Mouse (Mus musculus) urinary bladder, postnatal 10 days (tissue): Measurements from ENCODE around the gene Letmd1.
A peak's percentile ranks its signal among the peaks of the same experiment; 100 is the strongest.
"Not testable (repeated sequence)": the region's sequence is repeated elsewhere in the genome, so short reads cannot be mapped to it uniquely, and the experiment has no call there.

Experiments
- DNase-seq: peaks from one replicate; pipeline ENCODE4 v3.0.0; 2022; ENCODE audit warnings: low spot score

Letmd1 gene

DNA sequence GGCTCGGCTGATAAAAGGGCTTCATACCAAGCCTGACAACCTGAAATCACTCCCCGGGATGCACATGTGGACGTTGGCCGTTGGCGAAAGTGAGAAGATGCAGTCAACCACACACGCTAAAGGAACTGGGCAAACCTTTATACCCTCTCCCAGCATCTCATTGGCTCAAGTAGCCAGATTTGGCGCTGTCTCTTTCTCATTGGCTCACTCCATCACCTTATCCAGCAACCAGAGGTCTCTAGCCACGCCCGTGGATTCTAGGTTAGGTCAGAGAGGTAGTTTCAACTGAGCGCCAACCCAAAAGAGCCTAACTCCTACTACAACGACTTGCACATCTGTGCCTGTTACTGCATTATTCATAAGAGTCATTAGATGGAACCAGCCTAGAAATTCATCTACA lies 16.3 kb upstream of the Letmd1 start:
- DNase-seq = no peak

DNA sequence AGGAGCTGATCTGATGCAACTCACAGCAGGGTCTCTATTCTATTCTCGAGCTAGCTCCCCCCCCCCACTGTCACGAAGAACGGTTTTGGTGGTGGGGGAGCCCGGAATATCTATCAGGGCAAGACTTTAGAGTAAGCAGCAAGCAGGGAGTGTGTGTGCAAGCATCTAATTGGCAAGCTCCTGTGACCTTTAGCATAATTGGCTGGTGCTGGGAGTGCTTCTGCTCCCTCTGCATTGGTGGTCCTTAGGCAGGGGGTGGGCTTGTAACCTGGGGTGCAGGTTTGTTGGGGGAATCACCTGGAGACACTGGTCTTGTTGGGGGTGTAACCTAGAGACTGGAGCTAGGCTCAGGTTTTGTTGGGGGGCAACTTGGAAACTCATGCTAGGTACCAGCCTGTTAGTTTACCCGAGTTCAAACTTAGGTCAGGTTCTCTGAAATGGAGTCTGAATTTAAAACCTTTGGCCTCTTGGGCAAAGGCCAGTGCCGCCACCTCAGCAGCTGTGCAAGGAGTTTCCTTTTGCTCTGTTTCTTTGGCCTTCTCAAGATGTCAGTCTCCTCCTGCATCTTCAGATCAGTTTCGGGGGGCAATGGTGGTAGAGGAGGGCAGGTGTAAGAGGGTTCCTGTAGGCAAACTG lies 12.3 kb upstream of the Letmd1 start:
- DNase-seq = no peak

DNA sequence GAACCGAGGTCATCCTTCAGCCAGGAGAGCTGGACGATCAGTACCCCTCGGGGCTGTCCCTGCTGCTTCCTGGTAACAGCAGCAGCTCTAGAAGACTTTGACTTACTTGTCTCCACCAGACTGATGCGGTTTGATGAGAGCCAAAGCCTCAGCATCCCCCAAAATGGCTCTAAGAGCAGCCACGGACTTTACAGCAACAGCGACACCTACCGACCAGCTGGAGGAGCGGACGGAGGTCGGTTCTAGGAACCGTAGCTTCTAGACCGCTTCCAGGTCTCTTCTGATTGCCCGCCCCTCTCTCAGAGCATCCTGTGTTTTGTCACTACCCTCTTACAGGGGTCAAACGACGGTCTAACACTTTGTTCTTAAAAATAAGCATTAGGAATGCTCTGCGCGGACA lies 11.5 kb upstream of the Letmd1 start:
- DNase-seq = no peak

DNA sequence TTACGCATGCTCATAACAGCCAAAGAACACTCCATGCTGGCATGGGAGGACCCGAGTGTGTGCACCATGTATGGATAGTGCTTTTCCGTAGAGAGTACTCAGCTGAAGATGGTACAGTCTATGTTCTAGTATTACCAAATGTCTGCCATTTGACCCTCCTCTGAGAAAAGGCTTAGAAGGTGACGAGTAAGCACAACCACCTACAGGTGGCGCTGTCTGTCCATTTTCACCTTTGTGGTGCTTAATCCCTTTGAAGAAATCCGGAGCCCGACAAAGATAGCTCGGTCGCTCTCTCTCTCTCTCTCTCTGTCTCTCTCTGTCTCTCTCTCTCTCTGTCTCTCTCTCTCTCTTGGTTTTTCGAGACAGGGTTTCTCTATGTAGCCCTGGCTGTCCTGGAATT lies 10.8 kb upstream of the Letmd1 start:
- DNase-seq = no peak

DNA sequence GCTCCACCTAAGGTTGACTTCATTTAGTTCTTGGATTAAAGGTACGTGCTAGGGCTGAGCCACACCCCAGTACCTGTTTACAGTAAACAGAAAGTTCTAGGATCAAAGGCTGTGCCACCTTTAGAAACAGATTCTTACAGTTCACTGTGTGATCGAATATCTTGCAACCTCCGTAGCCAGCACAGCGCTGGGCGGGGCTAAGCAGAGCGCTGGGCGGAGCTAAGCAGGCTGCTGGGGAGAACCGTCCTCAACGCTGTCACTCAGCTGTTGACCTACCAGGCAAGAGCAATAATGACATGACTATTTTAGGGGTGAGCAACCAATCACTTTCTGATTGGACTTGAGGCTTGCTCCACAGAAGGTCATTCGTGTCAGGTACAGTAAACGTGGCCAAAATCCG lies 7.9 kb upstream of the Letmd1 start:
- DNase-seq = no peak

DNA sequence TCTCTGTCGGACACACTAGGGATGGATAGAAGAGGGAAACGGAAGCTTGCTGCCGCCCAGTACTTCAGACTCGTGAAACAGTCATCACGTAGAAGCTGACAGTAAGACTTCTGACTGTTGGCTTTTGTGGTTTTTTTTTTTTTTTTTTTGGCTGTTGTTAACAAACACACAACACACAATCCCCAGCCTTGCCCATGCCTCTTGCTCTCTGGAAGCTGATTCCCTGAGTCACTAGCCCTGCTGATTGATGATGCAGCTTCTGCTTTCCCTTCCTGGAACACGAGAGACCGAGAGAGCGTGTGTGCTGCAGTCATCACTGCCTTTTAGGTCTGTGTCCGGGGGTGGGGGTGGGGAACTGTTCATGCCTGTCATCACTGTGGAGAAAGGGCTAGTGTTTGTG lies 7.2 kb upstream of the Letmd1 start:
- DNase-seq = no peak

DNA sequence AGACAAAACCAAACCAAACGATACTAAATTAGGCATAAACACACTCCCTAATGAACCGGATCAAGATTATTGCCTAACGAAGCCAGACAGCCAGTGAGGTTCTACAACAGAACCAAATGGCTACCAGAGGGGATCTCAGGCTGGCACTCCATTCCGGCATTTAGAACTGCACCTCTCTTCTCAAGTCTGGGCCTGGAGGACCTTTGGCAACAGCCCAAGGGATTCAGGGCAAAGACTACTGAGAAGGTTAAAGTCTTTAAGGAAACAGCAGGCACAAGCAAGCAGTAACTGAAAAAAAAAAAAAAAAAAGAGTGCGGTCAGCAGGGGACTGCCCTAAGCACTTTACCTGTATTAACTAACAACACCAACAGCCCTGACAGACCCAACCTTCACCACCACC lies 6.7 kb upstream of the Letmd1 start:
- DNase-seq = no peak

DNA sequence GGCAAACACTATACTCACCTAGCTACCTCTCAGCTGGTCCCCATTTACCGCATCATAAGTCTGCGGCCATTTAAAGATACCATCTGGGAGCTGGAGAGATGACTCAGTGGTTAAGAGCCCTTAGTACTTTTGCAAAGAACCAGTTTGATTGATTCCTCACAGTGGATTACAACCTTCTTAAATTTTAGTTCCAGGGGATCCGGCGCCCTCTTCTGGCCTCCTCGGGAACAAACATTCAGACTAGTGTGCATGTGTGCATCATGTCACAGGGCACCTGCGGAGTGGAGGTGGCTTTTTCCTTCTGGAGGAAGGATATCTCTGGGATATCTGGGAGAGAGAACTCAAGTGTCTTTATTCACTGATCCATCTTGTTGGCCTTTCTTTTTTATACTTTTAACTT lies 5.1 kb upstream of the Letmd1 start:
- no peak for DNase-seq

DNA sequence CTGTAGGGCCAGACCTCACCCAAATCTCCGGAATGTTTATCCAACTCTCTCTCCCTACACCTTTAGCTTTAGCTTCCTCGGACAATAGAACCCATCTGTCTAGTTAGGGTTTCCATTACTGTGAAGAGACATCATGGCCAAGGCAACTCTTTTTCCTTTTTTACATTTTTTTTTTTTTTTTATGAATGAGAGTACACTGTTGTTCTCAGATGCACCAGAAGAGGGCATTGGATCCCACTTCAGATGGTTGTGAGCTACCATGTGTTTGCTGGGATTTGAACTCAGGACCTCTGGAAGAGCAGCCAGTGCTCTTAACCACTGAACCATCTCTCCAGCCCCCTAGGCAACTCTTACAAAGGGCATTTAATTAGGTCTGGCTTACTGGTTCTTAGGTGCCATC lies 3.4 kb upstream of the Letmd1 start:
- DNase-seq = no peak

DNA sequence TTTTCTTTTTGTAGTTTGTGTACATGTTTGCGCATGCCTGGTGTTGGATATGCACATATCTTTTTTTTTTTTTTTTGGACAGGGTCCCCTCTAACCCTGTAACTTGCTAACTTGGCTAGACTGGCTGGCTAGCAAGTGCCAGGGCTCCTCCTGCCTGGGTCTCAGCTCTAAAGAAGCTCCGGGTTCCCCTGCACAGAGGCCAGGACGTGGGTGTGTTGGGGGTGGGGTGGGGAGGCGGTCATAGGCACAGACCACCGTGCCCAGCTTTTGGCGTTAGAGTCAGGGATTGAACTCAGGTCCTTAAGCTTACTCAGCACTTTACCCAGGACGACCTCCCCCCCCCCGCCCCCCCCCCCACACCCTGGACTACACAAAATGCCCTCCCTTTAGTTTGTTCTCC lies 1.1 kb upstream of the Letmd1 start:
- DNase-seq = no peak

DNA sequence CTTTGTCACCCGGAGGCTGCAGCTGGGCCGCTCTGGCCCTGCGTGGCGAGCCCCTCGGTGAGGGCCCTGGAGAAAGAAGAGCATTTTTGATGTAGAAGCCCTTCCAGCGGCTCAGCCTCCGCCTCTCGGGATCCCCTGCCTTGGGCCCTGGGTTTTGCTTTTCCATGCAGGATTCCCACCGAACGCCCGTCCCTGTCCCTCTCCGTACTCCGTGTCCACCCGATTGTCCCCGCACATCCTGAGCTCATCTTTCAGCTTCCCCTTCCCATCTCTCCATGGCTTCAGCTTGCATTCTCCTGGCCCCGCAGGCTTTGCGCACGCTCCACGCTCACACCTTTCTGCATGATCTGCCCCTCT lies 344 bp downstream of the Letmd1 start:
- DNase-seq = no peak

DNA sequence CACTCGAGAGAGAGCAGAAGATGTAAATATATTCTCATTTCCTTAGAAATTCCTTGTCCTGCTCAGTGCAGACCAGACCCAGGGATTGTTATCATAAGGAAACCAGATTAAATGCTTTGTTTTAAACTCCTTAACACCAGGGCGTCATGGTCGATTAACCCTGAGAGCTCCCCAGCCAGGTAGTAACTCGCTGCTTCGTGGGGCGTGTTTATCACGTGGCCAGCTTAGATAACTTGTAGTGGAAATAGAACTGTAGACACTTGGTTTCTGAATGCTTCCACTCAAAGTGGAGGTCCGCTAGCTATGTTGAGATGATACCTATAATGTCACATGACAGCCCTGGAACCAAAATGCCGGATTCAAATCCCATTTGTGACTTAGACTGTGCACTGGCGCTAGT lies 1.2 kb downstream of the Letmd1 start:
- DNase-seq = no peak

DNA sequence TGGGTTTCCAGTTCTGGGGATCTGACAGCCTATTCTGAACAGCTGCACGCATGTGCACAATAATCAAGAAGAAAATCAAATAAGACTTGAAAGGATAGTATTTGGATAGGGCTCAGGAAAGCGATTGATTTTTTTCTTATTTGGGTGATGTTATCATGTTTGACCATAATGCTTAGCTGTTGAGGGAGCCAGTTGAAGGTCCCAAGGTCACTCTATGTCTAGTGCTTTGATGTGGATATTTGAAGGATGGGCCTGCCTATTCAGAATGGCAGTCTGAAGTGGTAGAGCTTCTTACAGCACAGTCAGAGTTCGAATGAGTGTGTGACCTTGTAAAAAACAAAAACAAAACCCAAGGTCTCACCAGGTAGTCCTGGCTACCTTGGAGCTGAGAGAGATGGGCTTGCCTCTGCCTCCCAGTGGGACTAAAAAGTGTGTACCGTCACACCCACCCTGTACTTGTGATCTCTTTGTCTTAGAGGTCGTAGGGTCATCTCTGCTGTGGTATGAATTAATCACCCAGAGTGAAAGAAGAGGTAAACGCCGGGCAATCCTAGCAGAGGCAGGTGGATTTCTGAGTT lies 5.2 kb downstream of the Letmd1 start:
- DNase-seq = no peak

DNA sequence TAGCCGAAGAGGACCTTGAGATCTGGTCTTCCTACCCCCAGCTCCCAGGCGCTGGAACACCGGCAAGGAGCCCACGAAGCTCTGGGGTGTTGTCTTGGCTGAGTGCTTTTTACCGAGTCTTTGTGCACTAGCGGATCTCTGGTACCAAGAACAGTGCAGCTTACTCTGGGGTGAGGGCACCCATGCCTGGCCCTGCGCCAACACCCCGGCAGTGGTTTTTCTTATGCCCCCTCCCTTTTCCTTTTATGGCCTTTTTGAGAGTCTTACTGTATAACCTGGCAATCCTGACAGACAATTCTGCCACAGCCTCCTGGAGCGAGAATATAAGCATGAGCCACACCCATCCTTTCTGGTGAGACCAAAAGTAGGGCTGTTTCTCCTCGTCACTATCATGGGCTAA lies 9.5 kb downstream of the Letmd1 start:
- DNase-seq = no peak

DNA sequence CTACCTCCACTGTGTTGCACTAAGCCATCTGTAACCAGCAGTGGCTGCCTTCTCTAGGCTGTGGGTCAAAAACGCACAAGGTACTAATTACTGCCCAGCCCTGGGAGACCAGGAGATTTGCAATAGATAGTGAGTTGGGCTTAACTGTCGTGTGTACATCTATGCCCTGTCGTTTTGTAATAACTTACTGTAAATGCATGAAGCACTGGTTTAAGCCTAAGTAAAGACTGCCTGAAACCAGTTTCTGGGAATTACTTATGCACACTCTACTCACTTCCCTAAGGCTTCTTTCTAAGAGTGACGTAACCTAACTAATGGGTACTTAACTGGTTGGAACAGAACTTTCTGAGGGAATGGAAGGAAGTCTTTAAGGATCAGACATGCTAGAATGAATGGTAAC lies 10.1 kb downstream of the Letmd1 start:
- DNase-seq = no peak

DNA sequence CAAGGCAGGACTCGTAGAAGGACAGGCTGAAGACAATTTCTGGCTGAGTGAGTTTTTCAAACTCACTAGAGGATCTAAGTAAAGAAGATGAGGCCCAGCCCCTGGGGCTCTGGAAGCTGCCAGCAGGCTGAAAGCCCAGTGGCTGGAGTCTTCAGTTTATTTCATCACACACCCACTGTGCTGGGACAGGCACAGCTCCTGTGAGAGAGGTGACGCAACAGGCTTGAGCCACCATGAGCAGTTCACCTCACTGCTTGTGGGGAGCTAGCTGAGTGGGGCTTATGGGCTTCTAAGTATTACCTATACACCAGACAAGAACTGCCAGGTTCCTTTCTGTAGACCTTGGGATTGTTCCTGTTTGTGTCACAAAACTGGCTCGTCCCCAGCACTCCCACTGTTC lies 16.8 kb downstream of the Letmd1 start:
- DNase-seq = no peak

DNA sequence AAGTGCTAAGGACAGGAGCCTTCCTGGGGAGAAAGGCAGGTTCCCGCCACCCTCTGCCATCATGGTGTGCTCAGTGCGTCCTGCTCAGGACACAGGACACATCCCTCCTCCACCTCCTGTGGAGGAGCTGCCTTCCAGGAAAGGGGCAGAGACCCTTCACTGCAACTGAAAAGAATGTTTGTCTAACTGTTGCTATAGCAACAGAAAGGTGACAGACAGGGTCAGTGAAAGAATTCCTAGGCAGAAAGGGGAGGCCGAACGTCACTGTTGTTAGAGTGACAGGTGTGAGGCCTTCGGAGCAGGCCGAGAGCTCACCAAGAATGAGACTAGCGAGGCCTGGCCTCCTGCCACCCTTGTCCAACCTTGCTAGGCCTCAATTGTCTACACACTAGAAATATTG lies 17.6 kb downstream of the Letmd1 start:
- DNase-seq = no peak

DNA sequence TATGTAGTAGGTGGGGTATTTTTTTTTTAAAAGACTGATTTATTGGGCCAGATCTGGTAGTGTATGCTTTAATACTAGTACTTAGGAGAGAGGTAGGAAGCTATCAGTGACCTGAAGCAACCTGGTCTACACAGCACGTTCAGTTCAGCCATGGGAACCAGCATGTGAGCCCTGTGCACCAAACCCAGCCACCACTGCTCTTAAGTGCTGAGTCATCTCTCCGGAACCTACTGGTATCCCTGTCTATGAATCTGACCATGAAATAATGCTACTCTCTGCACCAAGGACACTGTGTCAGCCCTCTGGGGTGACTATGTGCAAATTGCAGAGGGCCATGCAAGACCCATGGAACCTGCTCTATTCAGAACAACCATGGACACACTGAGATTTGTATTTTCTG lies 18.2 kb downstream of the Letmd1 start:
- no peak for DNase-seq

DNA sequence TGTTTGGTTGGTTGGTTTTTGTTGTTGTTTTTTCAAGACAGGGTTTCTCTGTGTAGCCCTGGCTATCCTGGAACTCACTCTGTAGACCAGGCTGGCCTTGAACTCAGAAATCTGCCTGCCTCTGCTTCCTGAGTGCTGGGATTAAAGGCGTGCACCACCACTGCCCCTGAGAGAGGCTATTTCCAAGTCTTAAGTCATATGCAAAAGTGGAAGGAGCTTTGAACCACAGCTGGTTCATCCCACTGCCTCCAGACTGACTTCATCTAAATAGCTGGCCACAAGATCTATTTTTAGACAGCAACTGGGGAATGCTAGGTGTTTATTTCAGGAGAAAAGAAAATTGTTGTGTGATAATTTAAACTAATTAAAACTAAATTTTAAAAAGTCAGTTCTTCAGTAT lies 19.5 kb downstream of the Letmd1 start:
- DNase-seq = not testable (repeated sequence)

DNA sequence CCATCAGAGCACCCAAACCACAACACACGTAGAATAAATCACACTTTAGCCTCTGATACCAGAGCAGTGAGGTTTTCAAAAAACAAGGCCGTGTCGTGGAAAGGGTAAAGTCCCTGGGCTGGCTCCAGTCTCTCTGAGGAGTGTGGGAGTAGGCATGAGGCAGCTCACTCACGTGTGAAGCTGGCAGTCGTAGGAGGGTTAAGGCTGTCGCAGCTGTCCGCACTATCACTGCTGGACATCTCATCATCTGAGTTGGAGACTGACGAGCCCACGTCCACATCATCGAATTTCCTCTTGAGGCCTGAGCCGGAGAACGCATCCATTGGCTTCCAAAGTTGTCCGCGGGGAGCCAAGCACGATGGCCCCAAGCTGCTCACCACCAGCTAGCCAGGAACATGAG lies 20.4 kb downstream of the Letmd1 start:
- DNase-seq = no peak

DNA sequence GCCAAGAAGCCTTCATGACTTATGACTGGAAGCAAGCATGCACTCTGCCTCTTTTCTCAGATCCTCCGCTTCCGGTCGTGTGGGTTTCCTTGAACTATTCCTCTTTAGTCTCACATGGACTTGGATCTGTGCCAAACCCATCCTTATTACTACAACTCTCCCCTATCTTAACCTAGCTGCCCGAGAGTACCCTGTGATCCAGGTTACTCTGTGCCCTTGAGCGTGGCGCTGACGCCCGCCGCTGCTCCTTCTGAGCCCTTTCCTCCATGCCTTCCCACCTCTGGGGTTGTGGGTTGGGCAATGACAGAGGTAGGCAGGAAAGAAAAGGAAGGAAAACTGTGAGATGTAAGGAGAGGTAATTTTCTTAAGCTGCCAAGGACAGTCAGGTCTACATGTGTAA lies 23.1 kb downstream of the Letmd1 start:
- no peak for DNase-seq

DNA sequence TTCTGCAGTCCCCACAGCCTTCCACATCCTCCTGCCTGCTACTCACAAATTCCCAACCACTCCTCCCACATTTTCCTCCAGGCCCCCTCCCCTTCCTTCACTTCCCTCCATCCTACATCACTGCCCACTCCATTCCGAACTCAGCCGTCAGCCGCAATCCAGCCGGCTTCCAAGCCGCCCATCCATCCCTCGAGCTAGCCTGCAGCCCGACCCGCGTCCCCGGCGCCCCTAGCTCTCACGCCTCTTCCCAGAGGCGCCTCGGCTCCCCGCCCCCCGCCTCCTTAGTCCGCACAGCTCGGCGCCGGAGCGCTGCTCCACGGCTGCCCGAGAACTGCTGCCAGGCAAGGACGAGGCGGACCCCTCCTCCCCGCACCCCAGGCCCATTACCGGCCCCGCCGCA lies 25.8 kb downstream of the Letmd1 start:
- no peak for DNase-seq

DNA sequence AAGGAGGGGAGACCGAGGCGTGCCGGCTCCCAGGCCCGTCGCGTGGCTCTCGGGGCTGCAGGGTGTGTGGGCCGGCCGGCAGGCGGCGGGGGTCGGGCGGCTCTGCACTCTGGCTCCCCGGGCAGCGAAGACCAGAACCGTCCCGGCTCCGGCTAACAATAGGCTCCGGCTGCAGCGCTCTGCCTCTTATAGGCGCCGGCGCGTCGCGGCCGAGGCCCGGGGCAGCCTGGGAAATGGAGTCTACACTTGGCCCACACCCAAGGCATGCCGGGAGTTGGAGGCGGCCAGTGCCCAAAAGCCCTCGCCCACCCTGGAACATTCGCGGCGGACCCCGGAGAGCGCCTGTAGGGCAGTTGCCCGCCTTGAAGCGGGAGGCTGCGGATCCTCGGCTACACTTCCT lies 26.3 kb downstream of the Letmd1 start, which contains the start of gene Csrnp2:
Gene Csrnp2 (minus strand): TSS at position 387 of the 400 bp plus-strand sequence.
- peak; percentile 81 for DNase-seq

DNA sequence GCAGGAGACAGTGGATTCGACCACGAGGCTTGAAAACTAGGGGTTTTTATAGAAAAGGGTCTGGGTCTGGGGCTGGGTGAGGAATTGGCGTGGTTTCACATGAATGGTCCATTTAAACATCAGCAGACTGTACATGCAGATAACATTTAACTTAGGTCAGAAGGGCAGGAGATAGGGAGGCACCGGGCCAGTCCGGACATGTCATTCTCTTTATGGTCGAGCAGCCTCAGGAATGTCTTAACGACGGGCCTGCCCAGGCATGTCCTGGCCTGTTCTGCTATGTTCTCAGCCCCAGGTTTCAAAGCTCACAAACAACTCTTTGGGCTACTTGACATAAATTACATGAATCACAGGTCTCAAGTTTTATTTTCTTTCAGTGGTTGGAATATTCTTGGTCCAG lies 30.7 kb downstream of the Letmd1 start:
- DNase-seq = not testable (repeated sequence)
